Mouse (Mus musculus) intestine, embryonic 16.5 days (tissue): ENCODE data around the gene Mmp2. TPM values are rescaled to one million over a fixed set of nuclear protein-coding genes. Genes with fewer than 3 reads are reported as not detected.

Source experiments
- ATAC-seq: fragments of 200-750 bp; cut with Nextera tagmentation; 2 replicates; pipeline ENCODE4 v1.8.0; 2017; ENCODE audit warnings: moderate TSS enrichment, moderate library complexity
- H3K27ac ChIP-seq: fragments of 300-500 bp; sonication (generic); 2 replicates; pipeline ENCODE4 v1.5.1; 2014; ENCODE audit warnings: mild to moderate bottlenecking, low read length
- H3K27me3 ChIP-seq: fragments of 300-500 bp; sonication (generic); replicated peaks from 2 replicates; pipeline ENCODE4 v1.6.1; 2014; ENCODE audit warnings: low read length, control low read depth, mixed read lengths; ENCODE audit not compliant: control insufficient read depth, insufficient read depth
- H3K36me3 ChIP-seq: fragments of 300-500 bp; sonication (generic); 2 replicates; pipeline ENCODE4 v1.6.1; 2014; ENCODE audit warnings: low read length, control low read depth; ENCODE audit not compliant: control insufficient read depth, insufficient read depth
- H3K4me1 ChIP-seq: fragments of 300-500 bp; sonication (generic); 2 replicates; pipeline ENCODE4 v1.6.1; 2014; ENCODE audit warnings: low read length, control low read depth, mixed read lengths; ENCODE audit not compliant: control insufficient read depth, insufficient read depth
- H3K4me2 ChIP-seq: fragments of 300-500 bp; sonication (generic); 2 replicates; pipeline ENCODE4 v1.6.1; 2014; ENCODE audit warnings: low read depth, low read length, control low read depth
- H3K4me3 ChIP-seq: fragments of 300-500 bp; sonication (generic); 2 replicates; pipeline ENCODE4 v1.5.1; 2014; ENCODE audit warnings: mild to moderate bottlenecking, low read length
- H3K9ac ChIP-seq: fragments of 300-500 bp; sonication (generic); 2 replicates; pipeline ENCODE4 v1.6.1; 2014; ENCODE audit warnings: low read depth, low read length
- H3K9me3 ChIP-seq: fragments of 300-500 bp; sonication (generic); 2 replicates; pipeline ENCODE4 v1.6.1; 2016; ENCODE audit warnings: low read length, control low read depth; ENCODE audit not compliant: control insufficient read depth
- WGBS: fragments of 180-500 bp; shearing (Covaris S2); extraction: QIAGEN DNeasy Blood & Tissue Kit; methylation state at CpG from one replicate; pipeline ENCODE4 v1.1.7; 2014; 5-methylcytosine and 5-hydroxymethylcytosine counted together
- polyA plus RNA-seq: library from polyadenylated mRNA; unstranded; fragments of >200 nt; fragmentation: Nextera tagmentation; extraction: Ambion mirVana; gene quantifications from 2 replicates; pipeline ENCODE4 v1.2.1, GENCODE M21; 2015

Gene Mmp2
- polyA plus RNA-seq, 1 experiment from 2014 or later, result 137 TPM

- H3K27ac ChIP-seq, result no peak overlapping the region
- H3K4me3 ChIP-seq, result no peak overlapping the region
- no peaks in the 10 kb centered on the region for H3K4me1 ChIP-seq
- H3K9ac ChIP-seq, result no peak overlapping the region
- no peak for ATAC-seq
- H3K4me2 ChIP-seq, result no peak overlapping the region
- H3K36me3 ChIP-seq, result no peaks in the 10 kb centered on the region
- 72% methylated on average over 3 of the region's 3 CpGs for WGBS
- H3K9me3 ChIP-seq, result no peaks in the 10 kb centered on the region
- H3K27me3 ChIP-seq, result no peaks in the 10 kb centered on the region
Observed at GRCm38 (mm10) chr8:92802591-92802990, 24.5 kb upstream of the Mmp2 start.

GRCm38 (mm10) chr8:92812773-92813172, 14.3 kb upstream of the Mmp2 start:
- Histone ChIP-seq H3K4me2 (no peak overlapping the region), H3K9ac (no peak overlapping the region), H3K4me3 (no peak overlapping the region), H3K36me3 (no peaks in the 10 kb centered on the region), H3K27ac (no peak overlapping the region), H3K27me3 (no peaks in the 10 kb centered on the region), H3K4me1 (no peaks in the 10 kb centered on the region), H3K9me3 (no peaks in the 10 kb centered on the region)
- ATAC-seq, result no peak
- 69% methylated on average over 2 of the region's 2 CpGs for WGBS

GRCm38 (mm10) chr8:92815661-92816060, 11.4 kb upstream of the Mmp2 start:
- H3K27me3 ChIP-seq, result no peaks in the 10 kb centered on the region
- 88% methylated on average over 5 of the region's 5 CpGs for WGBS
- H3K27ac ChIP-seq, result no peak overlapping the region
- no peak overlapping the region for H3K4me3 ChIP-seq
- no peak overlapping the region for H3K9ac ChIP-seq
- H3K4me1 ChIP-seq, result no peaks in the 10 kb centered on the region
- no peaks in the 10 kb centered on the region for H3K9me3 ChIP-seq
- H3K36me3 ChIP-seq, result no peaks in the 10 kb centered on the region
- ATAC-seq, result no peak
- no peak overlapping the region for H3K4me2 ChIP-seq

GRCm38 (mm10) chr8:92817928-92818818, 8.9 kb upstream of the Mmp2 start:
- peak; percentile 82 for ATAC-seq
- no peak overlapping the region for H3K4me3 ChIP-seq
- 19% methylated on average over 6 of the region's 6 CpGs for WGBS

GRCm38 (mm10) chr8:92821151-92821550, 5.9 kb upstream of the Mmp2 start:
- Histone ChIP-seq H3K27me3 (no peaks in the 10 kb centered on the region), H3K4me3 (no peak overlapping the region), H3K4me2 (no peak overlapping the region), H3K9me3 (no peaks in the 10 kb centered on the region), H3K27ac (no peak overlapping the region), H3K9ac (no peak overlapping the region), H3K4me1 (no peaks in the 10 kb centered on the region), H3K36me3 (no peaks in the 10 kb centered on the region)
- ATAC-seq, result no peak

More at GRCm38 (mm10) chr8:92817928-92818818, 8.9 kb upstream of the Mmp2 start:
- Histone ChIP-seq H3K27me3 (no peaks in the 10 kb centered on the region), H3K4me1 (no peaks in the 10 kb centered on the region), H3K27ac (no peak overlapping the region), H3K4me2 (no peak overlapping the region), H3K9me3 (no peaks in the 10 kb centered on the region), H3K9ac (no peak overlapping the region), H3K36me3 (no peaks in the 10 kb centered on the region)

- Histone ChIP-seq H3K4me2 (no peak overlapping the region), H3K9ac (no peak overlapping the region), H3K36me3 (no peaks in the 10 kb centered on the region), H3K9me3 (no peaks in the 10 kb centered on the region), H3K27me3 (no peaks in the 10 kb centered on the region; the same call in 1 of the 2 replicates), H3K27ac (no peak overlapping the region), H3K4me3 (no peak overlapping the region), H3K4me1 (peaks cover 2% of the 10 kb centered on the region; the same call in 1 of the 2 replicates)
- ATAC-seq, result no peak
- WGBS, result 47% methylated on average over 5 of the region's 5 CpGs
Observed at GRCm38 (mm10) chr8:92822386-92822785, 4.7 kb upstream of the Mmp2 start.

- no peak overlapping the region for H3K4me3 ChIP-seq
- no peaks in the 10 kb centered on the region; the same call in 1 of the 2 replicates for H3K27me3 ChIP-seq
- no peak overlapping the region for H3K9ac ChIP-seq
- WGBS, result 48% methylated on average over 4 of the region's 4 CpGs
- peaks cover 2% of the 10 kb centered on the region; the same call in 1 of the 2 replicates for H3K4me1 ChIP-seq
- H3K4me2 ChIP-seq, result no peak overlapping the region
- no peaks in the 10 kb centered on the region for H3K9me3 ChIP-seq
- H3K36me3 ChIP-seq, result no peaks in the 10 kb centered on the region
- no peak for ATAC-seq
- H3K27ac ChIP-seq, result no peak overlapping the region
Observed at GRCm38 (mm10) chr8:92825991-92826390, 1.1 kb upstream of the Mmp2 start.

GRCm38 (mm10) chr8:92828251-92828743, 1.2 kb downstream of the Mmp2 start:
- peak overlapping the region; percentile 51 for H3K4me2 ChIP-seq
- H3K27ac ChIP-seq, result peak overlapping the region; percentile 95
- peak overlapping the region; percentile 53 for H3K4me3 ChIP-seq
- H3K36me3 ChIP-seq, result no peaks in the 10 kb centered on the region
- 34% methylated on average over 14 of the region's 15 CpGs for WGBS
- H3K9ac ChIP-seq, result peak overlapping the region; percentile 69
- no peaks in the 10 kb centered on the region for H3K9me3 ChIP-seq
- H3K27me3 ChIP-seq, result no peaks in the 10 kb centered on the region; the same call in 1 of the 2 replicates
- peaks cover 2% of the 10 kb centered on the region; the same call in 1 of the 2 replicates for H3K4me1 ChIP-seq
- peak; percentile 64 for ATAC-seq

- H3K9ac ChIP-seq, result no peak overlapping the region
- H3K4me1 ChIP-seq, result 0 out of 2 replicates have a peak, but pooled peaks cover 4% of the 10 kb centered on the region
- H3K27ac ChIP-seq, result peak overlapping the region; percentile 54; the same call in 1 of the 2 replicates
- no peak overlapping the region for H3K4me2 ChIP-seq
- H3K36me3 ChIP-seq, result no peaks in the 10 kb centered on the region
- H3K4me3 ChIP-seq, result no peak overlapping the region
- no peaks in the 10 kb centered on the region for H3K27me3 ChIP-seq
- 0 out of 2 replicates have a peak, but pooled peaks have one; percentile 28 for ATAC-seq
- 38% methylated on average over 5 of the region's 5 CpGs for WGBS
- H3K9me3 ChIP-seq, result no peaks in the 10 kb centered on the region
Observed at GRCm38 (mm10) chr8:92834065-92834731, 7.1 kb downstream of the Mmp2 start.
